Mouse (Mus musculus): ENCODE results near the gene Relb.

Gene Relb

DNA sequence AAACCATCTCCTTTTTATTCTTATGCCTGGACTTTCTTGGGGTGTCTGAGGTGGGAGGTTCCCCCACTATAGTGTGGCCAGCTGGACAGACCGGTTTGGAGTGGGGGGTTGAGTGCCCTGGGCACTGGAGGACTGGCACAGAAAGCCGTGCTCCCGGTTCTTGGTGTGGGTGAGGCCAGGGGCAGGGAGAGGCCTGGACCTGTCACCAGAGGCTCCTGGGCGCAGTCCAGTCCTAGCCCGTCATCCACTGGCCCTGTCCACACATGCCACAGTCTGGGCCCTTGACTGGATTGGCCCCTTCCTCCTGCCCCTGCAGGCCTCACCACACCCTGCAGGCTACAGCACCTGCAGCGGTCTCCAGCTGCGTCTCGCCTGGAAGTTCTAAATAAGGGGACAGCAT lies 48.6 kb downstream of the Relb start:
- no peak for DNase-seq (ENCODE audit: low spot score in 2 of 2)

DNA sequence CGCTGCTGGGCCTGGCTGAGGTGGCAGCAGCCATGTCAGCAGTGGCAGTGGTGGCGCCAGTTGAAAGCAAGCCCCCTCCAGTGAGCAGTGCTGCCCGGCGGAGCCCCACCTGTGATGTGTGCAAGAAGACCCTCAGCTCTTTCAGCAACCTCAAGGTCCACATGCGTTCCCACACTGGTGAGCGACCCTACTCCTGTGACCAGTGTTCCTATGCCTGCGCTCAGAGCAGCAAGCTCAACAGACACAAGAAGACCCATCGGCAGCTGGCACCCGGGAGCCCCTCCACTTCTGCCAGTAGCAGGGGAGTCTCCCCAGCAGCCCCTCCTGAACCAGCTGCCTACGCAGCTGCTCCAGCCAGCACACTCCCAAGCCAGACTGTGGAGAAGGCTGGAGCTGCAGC lies 49.5 kb downstream of the Relb start:
- no peak for DNase-seq (ENCODE audit: low spot score in 2 of 2)

DNA sequence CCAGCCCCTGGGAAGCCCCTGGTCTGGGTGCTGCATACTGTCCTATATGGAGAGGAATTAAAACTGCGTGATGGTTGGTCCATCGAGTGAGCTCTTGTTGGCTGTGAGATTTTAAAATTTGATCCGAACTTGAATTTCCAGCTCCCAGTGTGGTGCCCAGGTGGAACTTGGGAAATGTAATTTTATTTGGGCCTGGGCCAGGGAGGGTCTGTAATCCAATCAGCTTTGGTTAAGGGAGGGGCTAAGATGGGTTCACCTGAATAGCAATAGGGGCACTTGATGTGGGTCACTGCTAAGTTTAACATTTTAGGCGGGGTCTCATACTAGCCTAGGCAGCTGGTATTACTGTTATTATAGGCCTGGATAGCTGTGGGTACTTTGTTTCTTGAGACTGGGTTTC lies 50.8 kb downstream of the Relb start:
- no peak for DNase-seq (ENCODE audit: low spot score in 2 of 2)

DNA sequence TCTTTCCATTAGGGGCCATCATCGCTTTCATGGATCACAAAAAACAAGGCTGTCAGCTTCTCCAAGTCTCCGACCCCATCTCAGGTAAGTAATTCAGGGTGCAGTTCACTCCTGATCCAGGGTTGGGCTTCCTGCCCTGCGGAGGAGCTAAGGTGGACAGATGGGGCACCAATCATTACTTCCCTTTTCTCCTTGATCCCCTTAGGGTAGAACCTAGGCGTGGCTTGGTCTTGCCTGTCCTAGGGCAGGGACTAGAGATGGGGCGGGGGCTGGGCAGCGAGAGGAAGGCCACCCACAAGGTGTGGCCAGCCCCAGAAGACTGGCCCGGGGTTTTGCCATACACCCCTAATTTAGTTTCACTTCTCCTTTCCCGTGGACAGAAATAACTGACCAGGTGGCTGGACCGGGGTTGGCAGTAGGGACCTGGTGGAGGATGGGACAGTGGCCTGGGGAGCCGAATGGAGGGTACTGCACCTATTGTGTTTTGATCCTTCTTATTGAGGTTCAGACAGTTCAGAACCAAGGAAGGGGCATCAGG lies 51.3 kb downstream of the Relb start:
- no peak for DNase-seq (ENCODE audit: low spot score in 2 of 2)

DNA sequence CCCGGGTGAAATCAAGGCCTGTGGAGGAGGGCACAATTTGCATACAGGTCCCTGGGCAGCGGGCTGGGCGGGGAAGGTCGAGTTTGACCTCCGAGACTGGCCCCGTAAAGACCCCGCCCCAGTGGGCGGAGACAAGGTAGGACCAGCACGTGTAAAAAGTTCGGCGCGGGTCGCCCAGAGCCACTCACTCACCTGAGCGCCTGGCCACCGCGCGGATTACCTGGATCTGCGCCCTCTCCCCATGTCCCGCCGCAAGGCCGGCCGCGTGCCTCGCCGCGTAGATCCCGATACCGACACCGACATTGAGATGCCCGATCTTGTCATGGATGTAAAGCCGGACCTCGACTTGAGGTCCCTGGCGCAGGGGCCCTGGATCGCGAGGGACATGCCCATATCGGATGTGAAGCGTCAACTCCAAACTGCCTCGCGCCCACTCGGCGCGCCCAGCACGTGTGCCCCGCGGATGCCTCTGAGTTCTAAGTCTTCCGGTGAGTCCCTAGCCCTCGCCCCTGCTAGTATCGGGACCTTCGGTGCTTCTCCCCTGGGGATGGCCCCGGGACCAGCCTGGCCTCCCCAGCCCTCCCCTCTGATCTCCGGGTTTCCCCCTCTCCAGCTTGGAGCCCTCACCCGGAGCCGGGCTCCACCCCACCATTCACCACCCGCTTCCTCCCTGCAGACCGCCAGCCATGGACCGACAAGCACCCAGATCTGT lies 51.9 kb downstream of the Relb start, which contains the start of the genes Zfp296 and Gemin7:
Zfp296 (plus strand) TSS at position 147 of the 712 bp plus-strand sequence.
Gemin7 (minus strand) TSS at position 455 of the 712 bp plus-strand sequence.
- DNase-seq (ENCODE audit: low spot score in 2 of 2), result no peak

DNA sequence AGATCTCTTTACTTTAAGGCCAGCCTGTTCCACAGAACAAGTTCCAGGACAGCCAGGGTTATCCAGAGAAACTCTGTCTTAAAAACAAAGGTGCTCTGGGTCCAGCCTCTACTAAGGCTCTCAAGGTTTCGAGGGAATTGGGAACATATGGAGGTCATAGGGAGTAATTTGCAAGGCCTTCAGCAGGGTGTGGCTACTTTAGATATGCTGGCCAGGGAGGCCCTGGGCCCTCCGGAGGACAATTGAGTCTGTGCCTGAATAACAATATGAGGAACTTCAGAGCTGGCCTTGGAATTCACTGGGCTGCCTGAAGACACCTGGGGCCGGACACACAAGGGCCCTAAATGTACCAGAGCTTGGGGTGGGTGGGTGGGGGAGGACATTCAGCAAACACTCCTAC lies 53.7 kb downstream of the Relb start:
- no peak for DNase-seq (ENCODE audit: low spot score in 2 of 2)

DNA sequence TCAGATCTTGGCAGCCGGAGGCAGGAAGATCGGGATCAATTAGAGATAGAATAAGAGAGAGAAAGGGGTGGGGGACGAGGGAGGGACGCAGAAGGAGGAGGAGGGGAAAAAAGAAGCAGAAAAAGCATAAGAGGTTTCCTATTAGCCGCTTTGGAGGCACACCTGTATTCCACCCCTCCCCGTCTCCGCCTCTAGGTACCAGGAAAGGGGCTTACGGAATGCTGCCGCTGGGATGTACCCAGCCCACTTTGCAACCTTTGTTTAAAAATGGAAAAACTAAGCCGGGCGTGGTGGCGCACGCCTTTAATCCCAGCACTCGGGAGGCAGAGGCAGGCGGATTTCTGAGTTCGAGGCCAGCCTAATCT lies 55.5 kb downstream of the Relb start:
- DNase-seq (ENCODE audit: low spot score in 2 of 2), result no peak

DNA sequence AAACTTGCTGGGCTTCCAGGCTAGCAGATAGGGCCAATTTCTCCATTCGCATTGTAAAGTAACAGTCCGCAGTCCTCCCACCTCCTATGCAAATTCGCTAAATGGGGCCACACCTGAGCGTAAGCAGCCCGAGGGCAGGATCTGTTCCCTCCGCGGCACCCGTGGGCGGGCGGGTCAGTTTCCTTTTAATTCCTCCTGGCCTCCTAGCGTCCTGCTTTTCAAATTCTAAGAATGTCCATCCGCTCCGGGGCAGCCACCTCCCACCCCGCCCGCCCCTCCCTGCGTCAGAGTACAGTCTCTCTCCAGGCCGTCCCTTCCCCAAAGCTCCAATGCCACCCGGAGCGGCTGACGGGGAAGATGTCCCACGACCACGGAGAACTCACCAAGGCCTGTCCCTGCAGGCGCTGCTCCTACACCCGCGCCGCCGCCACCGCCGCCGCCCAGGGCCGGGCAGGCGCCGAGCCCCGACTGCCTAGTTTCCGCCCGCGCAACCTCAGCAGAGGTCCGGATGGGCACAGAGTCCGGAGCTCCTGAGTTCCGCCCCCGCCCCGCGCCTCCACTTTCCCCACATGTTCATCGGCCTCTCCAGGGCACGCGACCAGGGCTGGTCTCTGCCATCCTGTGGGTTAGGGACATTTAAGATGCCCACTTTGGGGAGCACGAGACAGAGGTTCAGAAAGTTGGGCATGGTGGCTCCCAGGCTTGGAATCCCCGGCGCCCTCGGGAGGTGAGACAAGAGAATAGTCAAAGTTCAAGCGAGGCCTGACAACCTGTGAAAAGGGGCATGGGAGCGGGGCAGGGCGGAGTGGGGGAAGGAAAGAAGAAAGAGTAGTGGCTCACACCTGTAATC lies 56.1 kb downstream of the Relb start:
- peak; percentile 55 to 67 for DNase-seq (ENCODE audit: low spot score in 2 of 2)

DNA sequence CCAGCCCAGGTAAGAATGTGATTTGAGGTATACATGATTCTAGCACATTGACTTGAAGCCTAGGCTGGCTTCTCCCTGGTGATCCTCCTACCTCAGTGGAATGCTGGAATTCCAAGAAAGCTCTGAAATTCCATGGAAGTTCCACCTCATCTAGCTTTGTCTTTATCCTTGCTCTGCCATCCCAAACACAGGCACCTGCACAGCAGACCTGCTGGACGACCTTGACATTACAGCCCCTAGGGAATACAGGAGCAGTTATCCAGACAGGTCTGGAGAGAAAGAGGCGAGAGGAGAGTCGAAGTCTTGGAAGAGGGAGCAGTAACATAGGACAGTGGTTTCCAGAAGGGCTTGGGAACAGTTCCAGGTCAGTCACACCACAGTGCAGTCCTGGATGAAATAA lies 59.6 kb downstream of the Relb start:
- no peak for DNase-seq (ENCODE audit: low spot score in 2 of 2)

DNA sequence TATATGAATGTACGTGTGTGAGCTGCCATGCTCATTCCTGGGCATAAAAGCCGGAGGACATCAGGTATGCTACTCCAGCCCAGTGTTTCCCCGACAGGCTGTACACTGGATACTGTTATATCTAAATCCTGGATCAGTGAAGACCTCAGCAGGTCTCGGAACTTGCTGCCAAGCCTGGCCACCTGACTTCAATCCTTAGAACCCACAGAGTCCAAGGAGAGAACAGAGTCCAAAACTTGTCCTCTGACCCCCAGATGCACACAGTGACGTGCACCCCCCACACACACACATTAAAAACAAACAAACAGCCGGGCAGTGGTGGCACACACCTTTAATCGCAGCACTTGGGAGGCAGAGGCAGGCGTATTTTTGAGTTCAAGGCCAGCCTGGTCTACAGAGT lies 61.8 kb downstream of the Relb start:
- DNase-seq (ENCODE audit: low spot score in 2 of 2), result no peak

DNA sequence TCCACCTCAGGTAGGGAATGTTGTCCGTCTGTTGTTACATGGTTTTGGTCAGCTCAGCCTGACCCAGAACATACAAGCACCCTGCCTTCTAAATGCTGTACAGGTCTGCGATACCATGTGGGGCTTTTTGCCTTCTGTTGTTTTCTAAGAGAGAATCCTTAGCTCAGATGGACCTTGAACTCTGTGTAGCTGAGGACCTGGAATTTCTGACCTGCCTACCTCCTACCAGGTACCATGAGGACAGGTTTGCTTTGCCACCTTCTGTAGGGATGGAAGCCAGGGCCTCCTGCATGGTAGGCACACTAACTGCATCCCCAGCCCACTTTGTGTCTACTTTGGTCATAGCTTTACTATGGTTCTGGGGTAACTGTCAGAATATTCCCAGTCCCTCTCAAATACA lies 63.4 kb downstream of the Relb start:
- DNase-seq (ENCODE audit: low spot score in 2 of 2), result no peak

DNA sequence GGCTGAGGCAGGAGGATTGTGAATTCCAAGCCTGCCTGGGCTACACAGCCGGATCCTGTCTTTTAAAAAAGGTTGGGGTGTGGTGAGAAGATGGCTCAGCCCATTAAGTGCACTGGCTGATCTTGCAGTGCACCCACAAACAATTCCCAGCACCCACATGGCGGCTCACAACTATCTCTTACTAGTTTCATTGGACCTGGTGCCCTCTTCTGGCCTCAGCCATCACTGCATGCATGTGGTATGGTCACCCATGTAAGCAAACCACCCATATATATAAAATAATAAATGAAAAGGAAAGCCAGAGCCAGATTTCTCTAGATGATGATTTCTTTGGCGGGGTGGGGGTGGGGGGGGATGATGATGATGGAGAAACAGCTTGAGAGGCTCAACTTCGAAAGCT lies 64.8 kb downstream of the Relb start:
- no peak for DNase-seq (ENCODE audit: low spot score in 2 of 2)

DNA sequence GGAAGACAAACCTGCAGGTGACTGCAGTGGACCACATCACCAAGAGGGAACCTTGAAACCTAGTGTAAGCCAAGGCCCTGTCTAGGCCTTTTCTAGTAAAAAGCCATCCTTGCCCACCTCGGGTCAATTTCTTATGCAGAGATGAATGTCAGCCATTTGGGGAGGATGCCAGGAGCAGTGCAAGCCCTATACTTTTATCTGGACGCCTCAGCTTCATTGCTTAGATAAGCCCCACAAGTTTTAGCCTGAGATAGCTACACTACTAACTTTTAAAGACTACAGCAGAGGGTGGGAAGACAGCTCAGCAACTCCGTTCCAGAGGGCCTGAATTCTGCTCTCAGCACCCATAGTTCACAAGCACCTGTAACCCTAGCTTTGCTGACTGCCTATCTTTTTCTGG lies 65.4 kb downstream of the Relb start:
- no peak for DNase-seq (ENCODE audit: low spot score in 2 of 2)

DNA sequence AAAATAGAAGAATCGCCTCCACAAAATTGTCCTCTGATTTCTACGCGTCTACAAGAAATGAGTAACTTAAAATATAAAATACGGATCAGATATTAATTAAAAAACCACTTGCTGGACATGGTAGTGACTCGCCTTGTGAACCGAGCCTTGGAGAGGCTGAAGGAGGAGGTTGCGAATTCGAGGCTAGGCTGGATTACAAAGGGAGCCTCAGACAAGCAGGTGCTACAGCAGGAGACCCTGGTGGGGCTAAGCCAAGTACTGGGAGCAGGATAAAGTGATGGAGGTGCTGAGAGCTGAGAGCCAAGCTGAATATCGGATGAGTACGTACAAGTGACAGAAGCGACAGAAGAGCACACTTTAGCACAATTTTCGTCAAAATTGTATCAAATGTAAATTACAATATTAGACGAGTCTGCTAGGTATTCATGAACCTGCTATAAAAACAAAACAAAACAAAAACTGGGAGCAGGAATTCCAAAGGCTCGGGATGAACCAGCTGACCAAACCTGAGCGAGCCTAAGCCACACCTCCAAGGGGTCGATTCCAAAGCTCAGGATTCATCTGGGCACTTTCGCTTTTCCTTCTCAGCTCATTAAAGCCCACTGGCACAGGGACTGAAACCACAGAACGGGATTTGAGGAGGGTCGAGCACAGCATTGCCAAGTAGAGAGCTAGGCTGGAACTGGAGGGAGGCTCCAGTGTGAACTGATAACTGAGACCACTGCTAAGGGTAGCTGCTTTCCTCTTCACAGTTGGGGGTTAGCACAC lies 66.4 kb downstream of the Relb start, which contains the start of gene Ppp1r37:
Ppp1r37 (minus strand) TSS at position 434 of the 768 bp plus-strand sequence.
- peak in 1 of 2 experiments; percentile 21 for DNase-seq (ENCODE audit: low spot score in 2 of 2)

DNA sequence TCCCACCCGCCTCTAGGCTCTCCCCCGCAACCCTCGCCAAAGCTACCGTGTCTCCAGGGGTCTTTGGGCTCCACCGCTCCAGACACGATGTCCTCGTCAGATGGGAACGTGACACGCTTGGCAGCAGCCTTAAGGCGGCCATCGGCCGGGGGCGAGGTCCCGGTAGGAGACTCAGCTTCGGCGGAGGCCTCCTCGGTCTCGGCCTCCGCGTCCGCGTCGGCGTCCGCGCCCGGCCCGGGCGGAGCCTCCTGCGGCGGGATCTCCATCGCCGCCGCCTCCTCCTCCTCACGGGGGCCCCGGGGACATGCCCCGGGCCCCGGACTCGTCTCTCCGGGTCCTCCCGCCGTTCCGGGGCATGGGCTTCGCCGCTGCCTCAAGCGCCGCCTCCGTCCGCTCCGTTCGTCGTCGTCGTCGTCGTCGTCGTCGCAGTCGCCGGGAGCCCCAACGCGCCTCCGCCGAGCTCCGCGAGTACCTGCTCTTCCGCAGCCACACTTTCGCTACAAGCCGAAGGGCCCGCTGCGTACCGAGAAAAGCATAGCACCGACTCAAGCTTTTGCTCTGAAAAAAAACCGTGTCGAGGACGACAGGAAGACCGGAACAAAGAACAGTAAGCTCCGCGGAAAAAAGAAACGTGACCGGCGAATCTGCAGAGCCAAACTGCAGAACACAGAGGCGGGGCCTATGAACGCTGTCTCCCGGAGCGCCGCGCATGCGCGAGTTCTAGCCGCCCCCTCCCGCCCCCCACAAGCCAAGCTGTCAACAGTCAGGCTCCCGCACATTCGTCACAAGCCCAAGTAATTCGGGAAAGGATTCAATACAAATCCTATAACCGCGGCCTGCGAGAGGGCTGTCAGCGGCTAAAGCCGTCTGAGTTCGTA lies 67.2 kb downstream of the Relb start:
- peak; percentile 85 to 88 for DNase-seq (ENCODE audit: low spot score in 2 of 2)

DNA sequence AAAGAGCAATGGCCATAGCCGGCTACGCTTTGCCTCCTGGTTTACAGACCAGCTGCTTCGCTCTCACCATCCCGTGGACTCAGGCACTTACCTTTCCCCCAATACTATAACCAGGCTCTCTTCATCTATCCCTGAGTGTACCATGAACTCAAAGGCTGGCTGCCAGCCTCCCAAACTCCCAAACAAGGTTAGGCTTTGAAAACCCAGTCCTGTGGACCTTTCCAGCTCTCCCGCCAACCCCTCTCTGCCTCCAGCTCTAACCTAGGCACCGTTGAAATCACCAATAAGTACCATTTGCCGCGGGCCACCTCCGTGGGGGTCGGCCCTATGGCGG lies 67.8 kb downstream of the Relb start:
- peak in 1 of 2 experiments; percentile 29 for DNase-seq (ENCODE audit: low spot score in 2 of 2)

DNA sequence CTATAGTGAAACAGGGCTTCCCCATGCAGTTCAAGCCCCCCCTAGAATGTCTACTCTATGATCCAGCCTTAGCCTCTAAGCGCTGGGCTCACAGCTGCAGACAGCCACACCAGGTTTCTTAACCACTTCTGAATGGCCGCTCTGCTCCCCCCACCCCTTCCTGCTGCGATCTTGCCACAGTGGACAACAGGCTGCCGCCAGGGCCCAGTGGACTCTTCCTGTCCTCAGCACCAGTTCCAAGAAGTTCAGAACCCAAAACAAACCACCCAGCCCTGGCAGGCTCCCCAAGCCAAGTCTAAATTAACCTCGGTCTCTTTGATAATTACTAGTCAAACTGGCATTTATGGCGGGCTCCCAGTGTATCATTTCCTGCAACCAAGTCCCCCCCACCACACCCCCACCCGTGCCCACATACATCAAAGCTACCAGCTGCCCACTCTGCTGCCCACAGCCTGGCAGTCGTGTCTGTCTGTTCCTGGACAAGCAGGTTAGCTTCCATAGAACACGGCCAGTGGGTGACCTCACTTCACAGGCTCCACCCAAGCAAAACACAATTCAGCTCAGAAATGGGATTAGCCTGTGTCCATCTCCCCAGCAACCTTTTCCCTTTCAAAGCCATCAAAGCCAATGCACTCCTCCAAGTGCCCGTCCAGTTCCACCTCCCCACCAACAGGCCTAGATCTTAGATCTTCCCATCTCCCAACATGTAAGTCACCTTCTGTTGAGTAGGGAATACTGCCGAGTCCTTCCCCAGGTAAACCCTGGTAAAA lies 68.6 kb downstream of the Relb start:
- no peak for DNase-seq (ENCODE audit: low spot score in 2 of 2)

DNA sequence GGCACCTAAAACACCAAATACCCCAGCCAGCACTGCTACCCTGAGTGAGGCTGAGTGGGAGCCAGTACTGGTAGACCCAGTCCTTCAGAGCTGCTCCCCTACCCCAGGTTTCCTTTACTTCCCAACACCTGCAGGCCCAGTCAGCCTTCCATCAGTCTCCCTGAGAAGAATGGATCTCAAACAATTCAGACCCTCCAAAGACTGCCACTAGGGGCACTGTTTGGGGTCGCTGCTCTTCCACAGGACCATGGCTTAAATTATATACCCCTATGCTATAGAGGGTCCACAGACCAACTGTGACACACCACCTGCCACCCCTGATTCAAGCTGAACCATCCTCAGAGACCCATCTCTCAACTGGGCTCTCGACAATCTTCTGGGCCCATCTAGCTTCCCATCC lies 70.3 kb downstream of the Relb start:
- no peak for DNase-seq (ENCODE audit: low spot score in 2 of 2)

DNA sequence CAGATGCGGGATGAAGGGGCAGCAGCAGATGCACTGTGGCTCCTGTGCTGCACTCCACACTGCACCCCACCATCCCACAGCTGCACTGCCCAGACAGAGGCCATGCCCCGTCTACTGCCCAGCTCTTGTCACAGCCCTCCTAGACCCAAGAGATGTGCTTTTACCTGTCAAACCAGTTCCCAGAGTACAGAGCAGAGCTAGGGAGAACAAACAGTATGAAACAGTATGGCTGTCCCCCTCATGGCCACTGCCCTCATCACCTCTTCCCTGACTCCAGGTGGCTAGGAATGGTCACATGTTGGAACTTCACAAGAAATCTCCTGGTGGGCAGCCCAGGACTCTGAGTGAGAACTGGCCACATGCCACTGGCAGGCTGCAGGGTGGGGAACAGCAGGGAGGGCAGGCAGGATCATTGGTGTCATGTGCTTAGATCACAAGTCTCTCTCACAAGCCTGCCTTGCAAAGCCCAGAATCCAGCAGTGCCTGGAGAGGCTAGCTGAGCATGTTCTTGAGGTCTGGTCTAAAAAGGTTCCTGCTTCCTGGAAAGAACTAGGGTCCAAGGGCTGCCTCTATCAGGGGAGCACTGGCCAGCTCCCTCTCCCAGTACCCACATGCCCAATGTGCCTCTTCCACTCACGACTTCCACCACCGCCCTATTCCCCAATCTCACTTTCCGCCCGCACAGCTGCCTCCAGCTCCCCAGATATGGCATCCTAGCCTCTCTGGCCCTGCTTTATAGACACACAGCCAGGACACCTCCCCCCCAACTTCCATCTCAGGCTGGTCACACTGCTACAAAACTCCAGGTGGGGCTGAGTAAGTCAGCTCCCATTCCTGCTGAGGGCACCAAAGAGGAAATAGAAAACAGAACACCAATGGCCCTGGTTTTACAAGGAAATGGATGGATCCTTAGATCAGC lies 71.0 kb downstream of the Relb start:
- DNase-seq (ENCODE audit: low spot score in 2 of 2), result peak in 1 of 2 experiments; percentile 48

All from right cerebral cortex, adult 2 months (tissue).